Mouse (Mus musculus): ENCODE results near the gene Egfr. TPM values are rescaled to one million over a fixed set of nuclear protein-coding genes. Genes with fewer than 3 reads are reported as not detected.

The Egfr gene
- total RNA-seq, 2 experiments from 2014 or later = 7.6 to 7.7 TPM

DNA sequence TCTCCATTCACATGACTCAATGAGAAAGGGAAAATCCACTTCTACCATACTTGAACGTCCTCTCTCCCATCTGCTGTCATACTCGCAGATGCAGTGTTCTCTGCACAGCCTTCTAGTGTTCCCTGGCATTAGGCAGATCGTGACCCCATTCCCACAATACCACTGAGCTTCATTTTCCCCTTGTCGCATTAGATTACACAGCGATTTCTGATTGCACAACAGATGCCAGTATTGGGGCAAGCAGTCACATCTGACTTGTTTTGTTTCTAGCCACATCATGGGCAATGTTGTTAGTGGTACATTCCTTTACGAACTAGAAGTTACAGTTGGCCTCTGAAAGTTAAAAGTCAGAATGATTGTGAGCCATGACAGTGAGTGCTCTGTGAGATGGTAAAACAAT lies 68.1 kb downstream of the Egfr start:
- intact Hi-C loops (cut with DNase I) = no loop called here
- DNase-seq (ENCODE audit: low spot score) = no peak

GRCm38 (mm10) chr11:16821668-16822254 lies 69.8 kb downstream of the Egfr start:
- no peak for DNase-seq (ENCODE audit: low spot score)
- intact Hi-C loops (cut with DNase I) = no loop called here

DNA sequence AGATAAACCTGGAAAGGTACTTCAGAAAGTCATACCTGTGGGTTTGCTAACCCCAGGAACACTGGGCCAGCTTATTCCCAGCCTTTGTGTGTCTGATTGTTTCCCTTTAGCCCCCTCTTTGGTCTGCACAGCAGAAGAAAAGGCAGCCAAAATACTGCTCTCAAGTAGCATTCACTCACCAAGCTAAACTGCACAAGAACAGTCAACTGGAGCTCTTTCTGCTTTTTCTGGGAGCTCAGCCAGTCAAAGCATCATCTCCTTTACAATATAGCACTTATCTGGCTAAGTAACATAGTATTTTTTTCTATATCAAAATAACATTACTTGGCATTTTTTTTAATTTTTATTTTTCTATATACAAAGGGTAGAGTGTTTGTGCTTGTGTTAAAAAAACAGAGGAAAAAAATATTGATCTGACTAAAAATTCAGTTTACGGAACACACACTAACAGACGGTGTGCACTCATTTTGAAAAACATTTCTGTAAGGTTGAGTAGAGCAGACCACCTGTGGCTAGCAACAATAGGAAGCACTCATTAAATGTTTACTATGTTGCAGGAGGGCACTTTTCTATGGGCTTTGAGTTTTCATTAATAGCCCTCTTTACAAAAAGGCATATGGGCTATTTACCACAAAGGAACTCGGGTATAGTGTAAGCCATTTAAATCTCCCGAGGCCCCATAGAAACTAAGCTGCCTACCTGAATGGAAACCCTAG lies 72.0 kb downstream of the Egfr start:
- intact Hi-C loops (cut with DNase I) = no loop called here
- DNase-seq (ENCODE audit: low spot score) = no peak

DNA sequence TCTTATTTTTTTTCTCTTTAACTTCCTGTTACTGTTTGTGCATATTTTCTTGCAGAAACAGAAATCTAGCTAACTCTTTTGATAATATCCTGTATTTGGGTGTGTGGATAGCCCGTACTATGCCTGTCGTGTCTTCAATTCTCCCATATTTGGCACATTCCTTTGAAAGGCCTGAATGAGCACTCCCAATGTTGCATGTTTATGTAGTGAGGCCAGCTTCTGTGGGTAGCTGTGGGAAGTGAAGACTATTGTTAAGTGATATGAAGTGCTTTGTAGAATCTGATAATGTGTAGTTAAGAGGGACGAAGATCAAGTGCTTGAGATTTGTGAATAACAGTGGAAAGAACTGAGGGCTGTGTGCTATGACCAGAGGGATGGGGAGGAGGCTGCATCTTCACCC lies 77.5 kb downstream of the Egfr start:
- no peak for DNase-seq (ENCODE audit: low spot score)
- intact Hi-C loops (cut with DNase I) = no loop called here

- intact Hi-C loops (cut with DNase I) = no loop called here
- DNase-seq (ENCODE audit: low spot score) = no peak
These were observed 78.7 kb downstream of the Egfr start for GRCm38 (mm10) chr11:16830531-16831227.

- intact Hi-C loops (cut with DNase I) = no loop called here
- no peak for DNase-seq (ENCODE audit: low spot score)
These were observed 80.0 kb downstream of the Egfr start for GRCm38 (mm10) chr11:16831974-16832464.

DNA sequence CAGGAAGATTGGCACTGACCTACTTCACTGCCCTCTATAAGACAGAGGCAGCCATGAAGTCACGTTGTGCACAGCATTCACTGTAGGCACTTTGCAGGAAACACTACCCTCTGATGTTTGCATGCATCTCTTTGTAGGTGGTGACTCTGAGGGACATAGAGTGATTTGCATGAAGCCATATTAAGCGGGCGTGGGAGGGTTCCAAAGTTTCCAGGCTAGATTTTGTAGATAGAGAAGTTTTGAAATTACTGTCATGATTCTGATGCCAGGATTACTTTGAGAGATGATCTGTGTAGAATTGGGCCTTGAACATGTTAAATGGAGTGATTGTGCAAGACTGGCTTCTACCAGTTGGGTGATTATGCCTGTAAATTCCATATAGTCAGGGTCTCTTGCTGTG lies 86.8 kb downstream of the Egfr start:
- intact Hi-C loops (cut with DNase I) = no loop called here
- no peak for DNase-seq (ENCODE audit: low spot score)

- DNase-seq (ENCODE audit: low spot score) = no peak
- intact Hi-C loops (cut with DNase I) = no loop called here
These were observed 90.9 kb downstream of the Egfr start for GRCm38 (mm10) chr11:16842924-16843323.

DNA sequence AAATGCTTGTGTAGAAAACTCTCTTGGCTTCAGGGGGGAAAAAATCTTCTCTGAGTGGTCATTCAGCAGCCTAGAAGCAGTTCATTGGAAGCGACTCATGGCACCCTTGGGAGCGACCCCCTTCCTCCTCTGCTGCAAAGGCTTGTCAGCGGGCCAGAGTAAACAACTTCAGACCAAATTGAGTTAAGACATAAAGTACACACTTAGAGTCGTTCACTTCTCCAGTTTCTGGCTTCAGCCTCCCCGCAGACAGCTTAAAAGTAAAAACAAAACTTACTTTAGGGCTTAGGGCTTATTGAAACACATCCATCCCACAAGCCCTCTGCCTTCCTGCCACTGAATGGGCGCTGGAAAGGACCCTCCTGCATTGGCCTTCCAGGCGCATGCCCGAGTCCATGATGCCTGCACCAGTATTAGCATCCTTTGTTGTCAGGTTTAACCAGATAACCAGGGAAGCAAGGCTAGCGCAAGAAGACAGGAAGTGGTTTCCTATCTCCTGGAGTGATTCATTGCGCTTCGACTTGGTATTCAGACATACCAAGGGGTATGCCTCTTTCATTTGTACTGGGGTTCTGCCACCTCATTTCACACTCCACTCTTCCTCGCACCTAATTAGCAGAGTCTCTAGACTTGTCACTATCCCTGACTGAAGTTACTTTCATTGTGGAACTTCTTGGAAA lies 92.0 kb downstream of the Egfr start:
- DNase-seq (ENCODE audit: low spot score) = no peak
- intact Hi-C loops (cut with DNase I) = no loop called here

GRCm38 (mm10) chr11:16848881-16849280 lies 96.9 kb downstream of the Egfr start:
- peak; percentile 21 for DNase-seq (ENCODE audit: low spot score)
- intact Hi-C loops (cut with DNase I) = no loop called here

DNA sequence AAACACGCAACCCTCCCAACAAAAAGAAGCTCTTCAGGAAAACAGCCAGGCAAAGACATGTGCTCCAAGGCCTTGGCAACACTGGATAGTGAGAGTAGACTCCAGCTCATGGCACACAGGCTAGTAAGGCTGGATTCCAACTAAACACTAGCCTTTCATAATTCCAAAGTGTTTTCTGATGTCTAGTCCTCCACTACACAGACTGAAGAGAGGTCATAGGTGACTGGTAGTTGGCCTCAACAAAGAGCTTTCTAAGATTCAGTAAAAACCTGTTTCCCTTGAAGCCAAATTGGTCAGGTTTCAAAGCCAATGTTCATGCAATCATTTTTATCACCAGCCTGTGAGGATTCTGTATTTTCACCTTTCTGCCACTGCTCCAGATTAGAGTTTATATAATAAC lies 99.4 kb downstream of the Egfr start:
- no peak for DNase-seq (ENCODE audit: low spot score)
- intact Hi-C loops (cut with DNase I) = no loop called here

- DNase-seq (ENCODE audit: low spot score) = no peak
- intact Hi-C loops (cut with DNase I) = no loop called here
These were observed 102.1 kb downstream of the Egfr start for GRCm38 (mm10) chr11:16854111-16854510.

GRCm38 (mm10) chr11:16857346-16857745 lies 105.3 kb downstream of the Egfr start:
- intact Hi-C loops (cut with DNase I) = no loop called here
- DNase-seq (ENCODE audit: low spot score) = no peak

- intact Hi-C loops (cut with DNase I) = loop anchor here (10.0 kb wide), 1 partner anchor 106 kb away; the partner anchor contains the start of gene Egfr
- DNase-seq (ENCODE audit: low spot score) = no peak
These were observed 109.0 kb downstream of the Egfr start for GRCm38 (mm10) chr11:16861037-16861436.

GRCm38 (mm10) chr11:16863547-16863946 lies 111.5 kb downstream of the Egfr start:
- no peak for DNase-seq (ENCODE audit: low spot score)
- intact Hi-C loops (cut with DNase I) = loop anchor here (10.0 kb wide), 1 partner anchor 109 kb away; the partner anchor contains the start of gene Egfr

DNA sequence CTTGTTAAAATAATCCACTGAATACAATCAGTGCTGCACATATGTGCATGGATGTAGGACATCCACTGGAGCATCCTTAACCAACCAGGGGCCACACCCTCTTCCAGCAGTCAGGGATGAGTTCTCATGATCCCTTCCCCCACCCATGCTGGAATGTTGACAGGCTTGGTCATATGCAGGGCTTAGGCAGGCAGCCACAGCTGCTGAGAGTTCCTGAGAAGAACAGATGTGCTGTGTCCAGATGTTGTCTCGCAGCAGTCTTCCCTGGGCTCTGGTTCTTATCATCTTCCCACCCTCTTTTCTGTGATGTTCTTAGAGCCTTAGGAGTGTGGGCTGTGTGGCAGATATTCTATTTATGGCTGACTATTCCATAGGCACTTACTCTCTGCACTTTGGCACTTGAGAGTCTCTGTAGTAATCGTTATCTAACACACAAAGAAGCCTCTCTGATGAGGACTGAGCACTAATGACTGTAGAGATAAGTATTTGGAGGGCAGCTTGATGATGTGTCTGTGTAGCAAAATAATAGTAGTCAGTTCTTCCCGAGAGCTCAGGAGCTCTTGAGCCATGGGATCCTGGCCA lies 113.1 kb downstream of the Egfr start:
- intact Hi-C loops (cut with DNase I) = loop anchor here (10.0 kb wide), 1 partner anchor 110 kb away; the partner anchor contains the start of gene Egfr
- DNase-seq (ENCODE audit: low spot score) = no peak

GRCm38 (mm10) chr11:16868051-16868450 lies 116.0 kb downstream of the Egfr start:
- intact Hi-C loops (cut with DNase I) = loop anchor here (10.0 kb wide), 1 partner anchor 113 kb away; the partner anchor contains the start of gene Egfr
- no peak for DNase-seq (ENCODE audit: low spot score)

DNA sequence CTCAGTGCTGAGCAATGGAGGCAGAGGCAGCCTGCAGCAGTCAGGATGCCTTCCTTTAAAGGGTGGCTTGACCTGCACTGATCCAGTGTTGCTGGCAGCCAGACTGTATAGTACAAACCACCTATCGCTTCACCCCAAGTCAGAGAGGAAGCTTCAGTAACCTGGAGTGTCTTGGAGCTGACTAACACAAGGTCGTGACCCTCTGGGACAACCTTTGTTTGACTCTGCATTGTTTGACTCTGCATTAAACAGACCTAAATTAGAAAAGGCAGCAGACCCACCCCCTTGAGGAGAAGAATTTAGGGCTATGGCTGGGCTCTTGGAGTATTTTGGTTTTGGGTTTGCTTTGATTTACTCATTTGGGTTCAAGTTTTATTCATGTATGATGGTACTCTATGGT lies 117.5 kb downstream of the Egfr start:
- DNase-seq (ENCODE audit: low spot score) = no peak

DNA sequence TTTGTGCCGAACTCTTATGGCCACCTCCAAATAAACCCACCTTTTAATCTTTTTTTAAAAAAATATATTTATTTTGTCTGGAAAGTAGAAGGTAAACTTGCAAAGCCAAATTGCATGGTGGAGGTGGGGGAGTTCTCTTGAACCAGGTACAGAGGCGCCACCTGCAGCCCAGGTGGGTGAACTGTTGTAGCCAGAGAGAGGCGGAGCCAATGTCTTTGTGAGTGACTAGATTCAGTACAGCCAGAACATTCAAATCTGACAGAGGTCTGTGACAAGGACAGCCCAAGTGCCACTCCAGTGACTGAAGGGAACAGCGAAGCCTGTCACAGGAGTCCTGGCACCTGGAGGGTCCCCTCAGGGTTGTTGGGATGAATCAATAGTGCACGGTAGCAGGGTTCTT lies 119.1 kb downstream of the Egfr start:
- intact Hi-C loops (cut with DNase I) = no loop called here
- DNase-seq (ENCODE audit: low spot score) = no peak

More for the DNA sequence above, 117.5 kb downstream of the Egfr start:
- intact Hi-C loops (cut with DNase I) = loop anchor here (10.0 kb wide), 1 partner anchor 115 kb away; the partner anchor contains the start of gene Egfr
